9 mouse cellular contexts compared by ENCODE assay signal in the genomic region with DNA sequence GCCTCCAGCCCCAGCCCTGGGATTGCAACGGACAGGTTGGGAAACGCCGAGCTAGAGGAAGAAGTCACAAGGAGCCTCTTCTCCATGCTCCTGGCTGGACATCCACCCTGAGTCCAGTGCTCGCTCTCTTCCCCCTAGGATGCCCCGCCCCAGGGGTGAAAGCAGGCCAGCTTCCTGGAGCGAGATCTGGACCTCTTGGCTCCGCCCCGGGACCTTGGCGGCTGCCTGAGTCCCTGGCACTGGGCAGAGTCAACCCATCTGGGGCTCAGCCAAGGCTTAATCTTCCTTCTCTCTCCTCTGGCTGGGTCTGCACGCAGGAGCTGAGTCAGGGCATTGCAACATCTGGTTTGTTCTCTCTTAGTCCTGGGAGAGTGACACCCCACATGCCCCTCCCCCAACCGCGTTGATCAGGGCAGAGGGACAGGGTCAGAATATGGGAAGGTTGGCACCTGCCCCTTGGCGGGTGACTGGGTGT. TPM values are rescaled to one million over a fixed set of nuclear protein-coding genes. Genes with fewer than 3 reads are reported as not detected.
A peak's percentile ranks its signal among the peaks of the same experiment; 100 is the strongest.
DNase-seq lines count a peak whose midpoint lies in the region; ATAC-seq lines count a peak whose summit lies in the region.
"Had no signal": no experiment of that assay in that cellular context is flagged by ENCODE, and none has a peak within 500 bp of the region (broad histone marks: within the 10 kb centered on the region; RNA-seq: fewer than 3 reads in every experiment).

No protein-coding gene starts in this region.

- H3K4me1 ChIP-seq in hindbrain, embryonic 15.5 days (replicated peaks): no peaks in the 10 kb centered on the region
- no peaks in the 10 kb centered on the region for H3K4me1 ChIP-seq in hindbrain, embryonic 13.5 days (replicated peaks)
- H3K4me1 ChIP-seq in forebrain, embryonic 13.5 days: no peaks in the 10 kb centered on the region

- 0 out of 2 replicates have a peak, but pooled peaks have one; percentile 30 for ATAC-seq in hindbrain, embryonic 15.5 days (ENCODE audit: low FRiP score, low read depth)
- ATAC-seq in hindbrain, embryonic 13.5 days (ENCODE audit: low FRiP score): no peak
- ATAC-seq in granulocyte monocyte progenitor cell, adult 5-6 weeks (replicated peaks; ENCODE audit: poor library complexity, severe bottlenecking): peak; percentile 91
- no peak for ATAC-seq in forebrain, embryonic 13.5 days

- peak; percentile 98 to 99 for DNase-seq in adrenal gland, adult (ENCODE audit: inconsistent age in 2 of 2, low spot score in 1 of 2)
- DNase-seq in kidney, adult 8-10 months: peak; percentile 95 to 96
- peak; percentile 94 for DNase-seq in lung, postnatal 10 days
- peak; percentile 80 for DNase-seq in urinary bladder, adult 2 months (ENCODE audit: low spot score)

- no peaks in the 10 kb centered on the region for H3K9me3 ChIP-seq in hindbrain, embryonic 15.5 days
- no peaks in the 10 kb centered on the region for H3K9me3 ChIP-seq in hindbrain, embryonic 13.5 days
- no peaks in the 10 kb centered on the region for H3K9me3 ChIP-seq in forebrain, embryonic 13.5 days (replicated peaks)

- H3K36me3 ChIP-seq in hindbrain, embryonic 15.5 days: no peaks in the 10 kb centered on the region
- H3K36me3 ChIP-seq in hindbrain, embryonic 13.5 days: no peaks in the 10 kb centered on the region
- H3K36me3 ChIP-seq in forebrain, embryonic 13.5 days (ENCODE audit: poor library complexity, severe bottlenecking): no peaks in the 10 kb centered on the region

- no peak overlapping the region for H3K4me3 ChIP-seq in hindbrain, embryonic 15.5 days
- H3K4me3 ChIP-seq in hindbrain, embryonic 13.5 days: no peak overlapping the region
- H3K4me3 ChIP-seq in forebrain, embryonic 13.5 days: no peak overlapping the region

- H3K9ac ChIP-seq in hindbrain, embryonic 15.5 days: no peak overlapping the region
- no peak overlapping the region for H3K9ac ChIP-seq in hindbrain, embryonic 13.5 days
- no peak overlapping the region for H3K9ac ChIP-seq in forebrain, embryonic 13.5 days

- H3K4me2 ChIP-seq in hindbrain, embryonic 15.5 days: no peak overlapping the region
- H3K4me2 ChIP-seq in hindbrain, embryonic 13.5 days: no peak overlapping the region
- H3K4me2 ChIP-seq in forebrain, embryonic 13.5 days: no peak overlapping the region

- H3K27me3 ChIP-seq in hindbrain, embryonic 15.5 days: no peaks in the 10 kb centered on the region
- 0 out of 2 replicates have a peak, but pooled peaks cover 4% of the 10 kb centered on the region for H3K27me3 ChIP-seq in hindbrain, embryonic 13.5 days
- peaks cover 6% of the 10 kb centered on the region; the same call in 1 of the 2 replicates for H3K27me3 ChIP-seq in forebrain, embryonic 13.5 days

- WGBS in hindbrain, embryonic 15.5 days: 32% methylated on average over 13 of the region's 13 CpGs
- 33% methylated on average over 13 of the region's 13 CpGs for WGBS in hindbrain, embryonic 13.5 days
- 36% methylated on average over 13 of the region's 13 CpGs for WGBS in forebrain, embryonic 13.5 days

- H3K27ac ChIP-seq in hindbrain, embryonic 15.5 days (replicated peaks): no peak overlapping the region
- H3K27ac ChIP-seq in hindbrain, embryonic 13.5 days: no peak overlapping the region
- H3K27ac ChIP-seq in forebrain, embryonic 13.5 days: no peak overlapping the region

RNA-seq across cellular contexts. Expression of a gene that starts 8.1 kb away (rescaled TPM):
- 0.92 and 1.4 TPM in 2 replicates for polyA plus RNA-seq in hindbrain, embryonic 15.5 days (2015; fragmentation: Nextera tagmentation; extraction: Ambion mirVana)
- polyA plus RNA-seq in hindbrain, embryonic 13.5 days (2015; fragmentation: Nextera tagmentation; extraction: Ambion mirVana): 0.60 and 1.5 TPM in 2 replicates
- 7.5 and 8.5 TPM in 2 replicates for total RNA-seq in granulocyte monocyte progenitor cell, adult 5-6 weeks (2014; fragmentation: Nextera tagmentation)
- total RNA-seq in granulocyte monocyte progenitor cell, adult 5-6 weeks (2017): 0.57 and 1.0 TPM in 2 replicates
- polyA plus RNA-seq in urinary bladder, adult 2 months (2012; rRNA removed): 10.8 and 10.9 TPM in 2 replicates
- 0.23 and 0.49 TPM in 2 replicates for polyA plus RNA-seq in forebrain, embryonic 13.5 days (2015; fragmentation: Nextera tagmentation; extraction: Ambion mirVana)

RNA-seq across cellular contexts. Expression of a gene that starts 21.1 kb away (rescaled TPM):
- polyA plus RNA-seq in hindbrain, embryonic 15.5 days (2015; fragmentation: Nextera tagmentation; extraction: Ambion mirVana): 15.7 and 17.1 TPM in 2 replicates
- 7.6 and 9.3 TPM in 2 replicates for polyA plus RNA-seq in hindbrain, embryonic 13.5 days (2015; fragmentation: Nextera tagmentation; extraction: Ambion mirVana)
- not detected in 2 replicates for total RNA-seq in granulocyte monocyte progenitor cell, adult 5-6 weeks (2014; fragmentation: Nextera tagmentation)
- not detected in 2 replicates for total RNA-seq in granulocyte monocyte progenitor cell, adult 5-6 weeks (2017)
- polyA plus RNA-seq in urinary bladder, adult 2 months (2012; rRNA removed): 0.08 and 0.15 TPM in 2 replicates
- 2.3 and 3.9 TPM in 2 replicates for polyA plus RNA-seq in forebrain, embryonic 13.5 days (2015; fragmentation: Nextera tagmentation; extraction: Ambion mirVana)

RNA-seq across cellular contexts. Expression of a gene that starts 30.4 kb away (rescaled TPM):
- 0.92 and 2.0 TPM in 2 replicates for polyA plus RNA-seq in hindbrain, embryonic 15.5 days (2015; fragmentation: Nextera tagmentation; extraction: Ambion mirVana)
- polyA plus RNA-seq in hindbrain, embryonic 13.5 days (2015; fragmentation: Nextera tagmentation; extraction: Ambion mirVana): 0.48 and 0.58 TPM in 2 replicates
- total RNA-seq in granulocyte monocyte progenitor cell, adult 5-6 weeks (2014; fragmentation: Nextera tagmentation): not detected in 2 replicates
- total RNA-seq in granulocyte monocyte progenitor cell, adult 5-6 weeks (2017): 0.56 TPM in 1 of 2 replicates, not detected in the other
- 0.12 TPM in 1 of 2 replicates, not detected in the other for polyA plus RNA-seq in urinary bladder, adult 2 months (2012; rRNA removed)
- not detected in 2 replicates for polyA plus RNA-seq in forebrain, embryonic 13.5 days (2015; fragmentation: Nextera tagmentation; extraction: Ambion mirVana)
- total RNA-seq: layer of hippocampus, postnatal 10 days had no signal

RNA-seq across cellular contexts. Expression of a gene that starts 34.1 kb away (rescaled TPM):
- 0.37 TPM in 1 of 2 replicates, not detected in the other for polyA plus RNA-seq in hindbrain, embryonic 15.5 days (2015; fragmentation: Nextera tagmentation; extraction: Ambion mirVana)
- not detected in 2 replicates for polyA plus RNA-seq in hindbrain, embryonic 13.5 days (2015; fragmentation: Nextera tagmentation; extraction: Ambion mirVana)
- not detected in 2 replicates for total RNA-seq in granulocyte monocyte progenitor cell, adult 5-6 weeks (2014; fragmentation: Nextera tagmentation)
- not detected in 2 replicates for total RNA-seq in granulocyte monocyte progenitor cell, adult 5-6 weeks (2017)
- 25.6 and 37.5 TPM in 2 replicates for polyA plus RNA-seq in urinary bladder, adult 2 months (2012; rRNA removed)
- not detected in 2 replicates for polyA plus RNA-seq in forebrain, embryonic 13.5 days (2015; fragmentation: Nextera tagmentation; extraction: Ambion mirVana)
- total RNA-seq: layer of hippocampus, postnatal 10 days had no signal

RNA-seq across cellular contexts. Expression of a gene that starts 57.0 kb away (rescaled TPM):
- polyA plus RNA-seq in hindbrain, embryonic 15.5 days (2015; fragmentation: Nextera tagmentation; extraction: Ambion mirVana): not detected in 2 replicates
- polyA plus RNA-seq in hindbrain, embryonic 13.5 days (2015; fragmentation: Nextera tagmentation; extraction: Ambion mirVana): not detected in 2 replicates
- total RNA-seq in granulocyte monocyte progenitor cell, adult 5-6 weeks (2014; fragmentation: Nextera tagmentation): not detected in 2 replicates
- not detected in 2 replicates for total RNA-seq in granulocyte monocyte progenitor cell, adult 5-6 weeks (2017)
- polyA plus RNA-seq in urinary bladder, adult 2 months (2012; rRNA removed): 0.72 and 0.81 TPM in 2 replicates
- not detected in 2 replicates for polyA plus RNA-seq in forebrain, embryonic 13.5 days (2015; fragmentation: Nextera tagmentation; extraction: Ambion mirVana)
- total RNA-seq: layer of hippocampus, postnatal 10 days had no signal

Comparison
In these comparisons a context has a peak if more than half of its experiments do, and no peak if none do; other contexts are left out.
1. ATAC-seq: peak in hindbrain, embryonic 15.5 days (single experiment) and granulocyte monocyte progenitor cell, adult 5-6 weeks (single experiment); none in hindbrain, embryonic 13.5 days (single experiment) and forebrain, embryonic 13.5 days (single experiment).
2. Peak in every context shown above with its lines, with median percentiles within 50 percentile points of each other: DNase-seq.